Mouse (Mus musculus): ENCODE data around the gene Slc30a10. TPM values are rescaled to one million over a fixed set of nuclear protein-coding genes. Genes with fewer than 3 reads are reported as not detected.

Gene Slc30a10
- total and polyA plus RNA-seq, 3 experiments, result not detected

- 80% methylated on average over 7 of the region's 7 CpGs for WGBS
- Histone ChIP-seq H3K36me3 (ENCODE audit: control insufficient read depth, insufficient read depth, low read length) (no peaks in the 10 kb centered on the region), H3K4me3 (no peak overlapping the region), H3K9ac (ENCODE audit: low read depth, low read length) (no peak overlapping the region), H3K4me1 (ENCODE audit: control insufficient read depth, insufficient read depth, low read length) (no peaks in the 10 kb centered on the region), H3K27ac (no peak overlapping the region), H3K27me3 (ENCODE audit: control insufficient read depth, insufficient read depth, low read length) (no peaks in the 10 kb centered on the region), H3K79me2 (replicated peaks; ENCODE audit: control insufficient read depth, insufficient read depth, low read length) (no peaks in the 10 kb centered on the region)
- no peak for TF ChIP-seq CTCF (IDR thresholded peaks at IDR 0.05)
- no peak for TF ChIP-seq POLR2A (IDR thresholded peaks at IDR 0.05; ENCODE audit: insufficient read depth, low read depth, low read length)
- TF ChIP-seq EP300 (IDR thresholded peaks at IDR 0.05; ENCODE audit: insufficient read depth, low read depth, low read length), result no peak
- no peak for DNase-seq
- intact Hi-C loops (cut with DNase I), result no loop called here
Measured at GRCm38 (mm10) chr1:185500602-185501001, 46.0 kb downstream of the Slc30a10 start.

- intact Hi-C loops (cut with DNase I), result no loop called here
- DNase-seq, result no peak
- no peaks in the 10 kb centered on the region for H3K36me3 ChIP-seq (ENCODE audit: control insufficient read depth, insufficient read depth, low read length)
Measured at GRCm38 (mm10) chr1:185501801-185502340, 47.2 kb downstream of the Slc30a10 start.

GRCm38 (mm10) chr1:185502550-185502949 lies 47.9 kb downstream of the Slc30a10 start:
- 56% methylated on average over 6 of the region's 6 CpGs for WGBS
- intact Hi-C loops (cut with DNase I), result no loop called here
- Histone ChIP-seq H3K4me1 (ENCODE audit: control insufficient read depth, insufficient read depth, low read length) (no peaks in the 10 kb centered on the region), H3K36me3 (ENCODE audit: control insufficient read depth, insufficient read depth, low read length) (no peaks in the 10 kb centered on the region), H3K27me3 (ENCODE audit: control insufficient read depth, insufficient read depth, low read length) (no peaks in the 10 kb centered on the region), H3K9ac (ENCODE audit: low read depth, low read length) (no peak overlapping the region), H3K4me3 (no peak overlapping the region), H3K79me2 (replicated peaks; ENCODE audit: control insufficient read depth, insufficient read depth, low read length) (no peaks in the 10 kb centered on the region), H3K27ac (no peak overlapping the region)
- no peak for TF ChIP-seq CTCF (IDR thresholded peaks at IDR 0.05)
- no peak for TF ChIP-seq POLR2A (IDR thresholded peaks at IDR 0.05; ENCODE audit: insufficient read depth, low read depth, low read length)
- no peak for TF ChIP-seq EP300 (IDR thresholded peaks at IDR 0.05; ENCODE audit: insufficient read depth, low read depth, low read length)
- DNase-seq, result no peak

More at GRCm38 (mm10) chr1:185501801-185502340, 47.2 kb downstream of the Slc30a10 start:
- no peak overlapping the region for H3K9ac ChIP-seq (ENCODE audit: low read depth, low read length)
- H3K27ac ChIP-seq, result no peak overlapping the region
- 32% methylated on average over 10 of the region's 10 CpGs for WGBS
- H3K4me1 ChIP-seq (ENCODE audit: control insufficient read depth, insufficient read depth, low read length), result no peaks in the 10 kb centered on the region
- no peak overlapping the region for H3K4me3 ChIP-seq
- no peaks in the 10 kb centered on the region for H3K79me2 ChIP-seq (replicated peaks; ENCODE audit: control insufficient read depth, insufficient read depth, low read length)
- peak; percentile 72 for TF ChIP-seq CTCF (IDR thresholded peaks at IDR 0.05)
- TF ChIP-seq POLR2A (IDR thresholded peaks at IDR 0.05; ENCODE audit: insufficient read depth, low read depth, low read length), result no peak
- H3K27me3 ChIP-seq (ENCODE audit: control insufficient read depth, insufficient read depth, low read length), result no peaks in the 10 kb centered on the region

- no peak for TF ChIP-seq CTCF (IDR thresholded peaks at IDR 0.05)
- no peak for TF ChIP-seq EP300 (IDR thresholded peaks at IDR 0.05; ENCODE audit: insufficient read depth, low read depth, low read length)
- TF ChIP-seq POLR2A (IDR thresholded peaks at IDR 0.05; ENCODE audit: insufficient read depth, low read depth, low read length), result no peak
- no peak for DNase-seq
- no peak overlapping the region for H3K9ac ChIP-seq (ENCODE audit: low read depth, low read length)
- no peaks in the 10 kb centered on the region for H3K79me2 ChIP-seq (replicated peaks; ENCODE audit: control insufficient read depth, insufficient read depth, low read length)
- 56% methylated on average over 3 of the region's 3 CpGs for WGBS
- H3K4me3 ChIP-seq, result no peak overlapping the region
- no peaks in the 10 kb centered on the region for H3K36me3 ChIP-seq (ENCODE audit: control insufficient read depth, insufficient read depth, low read length)
- peaks cover 4% of the 10 kb centered on the region for H3K27me3 ChIP-seq (ENCODE audit: control insufficient read depth, insufficient read depth, low read length)
- no peaks in the 10 kb centered on the region for H3K4me1 ChIP-seq (ENCODE audit: control insufficient read depth, insufficient read depth, low read length)
- no peak overlapping the region for H3K27ac ChIP-seq
- intact Hi-C loops (cut with DNase I), result no loop called here
Measured at GRCm38 (mm10) chr1:185509042-185509441, 54.4 kb downstream of the Slc30a10 start.

GRCm38 (mm10) chr1:185511306-185511705 lies 56.7 kb downstream of the Slc30a10 start:
- WGBS, result 86% methylated on average over 5 of the region's 5 CpGs
- no peaks in the 10 kb centered on the region for H3K36me3 ChIP-seq (ENCODE audit: control insufficient read depth, insufficient read depth, low read length)
- no peak overlapping the region for H3K4me3 ChIP-seq
- intact Hi-C loops (cut with DNase I), result no loop called here
- peaks cover 4% of the 10 kb centered on the region for H3K27me3 ChIP-seq (ENCODE audit: control insufficient read depth, insufficient read depth, low read length)
- no peak overlapping the region for H3K9ac ChIP-seq (ENCODE audit: low read depth, low read length)
- no peaks in the 10 kb centered on the region for H3K79me2 ChIP-seq (replicated peaks; ENCODE audit: control insufficient read depth, insufficient read depth, low read length)
- no peak for TF ChIP-seq CTCF (IDR thresholded peaks at IDR 0.05)
- TF ChIP-seq POLR2A (IDR thresholded peaks at IDR 0.05; ENCODE audit: insufficient read depth, low read depth, low read length), result no peak
- H3K27ac ChIP-seq, result no peak overlapping the region
- no peaks in the 10 kb centered on the region for H3K4me1 ChIP-seq (ENCODE audit: control insufficient read depth, insufficient read depth, low read length)
- no peak for DNase-seq

GRCm38 (mm10) chr1:185515526-185515979 lies 60.9 kb downstream of the Slc30a10 start:
- no peak for TF ChIP-seq EP300 (IDR thresholded peaks at IDR 0.05; ENCODE audit: insufficient read depth, low read depth, low read length)
- TF ChIP-seq CTCF (IDR thresholded peaks at IDR 0.05), result no peak
- TF ChIP-seq POLR2A (IDR thresholded peaks at IDR 0.05; ENCODE audit: insufficient read depth, low read depth, low read length), result no peak
- no peaks in the 10 kb centered on the region for H3K36me3 ChIP-seq (ENCODE audit: control insufficient read depth, insufficient read depth, low read length)
- no peak overlapping the region for H3K9ac ChIP-seq (ENCODE audit: low read depth, low read length)
- H3K27me3 ChIP-seq (ENCODE audit: control insufficient read depth, insufficient read depth, low read length), result peaks cover 4% of the 10 kb centered on the region
- H3K4me1 ChIP-seq (ENCODE audit: control insufficient read depth, insufficient read depth, low read length), result no peaks in the 10 kb centered on the region
- H3K27ac ChIP-seq, result no peak overlapping the region
- intact Hi-C loops (cut with DNase I), result no loop called here
- 43% methylated on average over 14 of the region's 14 CpGs for WGBS
- DNase-seq, result no peak
- H3K4me3 ChIP-seq, result no peak overlapping the region
- H3K79me2 ChIP-seq (replicated peaks; ENCODE audit: control insufficient read depth, insufficient read depth, low read length), result no peaks in the 10 kb centered on the region
